Mouse (Mus musculus): ENCODE results near the gene Hmcn1.
A peak's percentile ranks its signal among the peaks of the same experiment; 100 is the strongest.

The Hmcn1 gene

GRCm38 (mm10) chr1:150772958-150773357 lies 220.3 kb downstream of the Hmcn1 start:
- DNase-seq, result no peak

DNA sequence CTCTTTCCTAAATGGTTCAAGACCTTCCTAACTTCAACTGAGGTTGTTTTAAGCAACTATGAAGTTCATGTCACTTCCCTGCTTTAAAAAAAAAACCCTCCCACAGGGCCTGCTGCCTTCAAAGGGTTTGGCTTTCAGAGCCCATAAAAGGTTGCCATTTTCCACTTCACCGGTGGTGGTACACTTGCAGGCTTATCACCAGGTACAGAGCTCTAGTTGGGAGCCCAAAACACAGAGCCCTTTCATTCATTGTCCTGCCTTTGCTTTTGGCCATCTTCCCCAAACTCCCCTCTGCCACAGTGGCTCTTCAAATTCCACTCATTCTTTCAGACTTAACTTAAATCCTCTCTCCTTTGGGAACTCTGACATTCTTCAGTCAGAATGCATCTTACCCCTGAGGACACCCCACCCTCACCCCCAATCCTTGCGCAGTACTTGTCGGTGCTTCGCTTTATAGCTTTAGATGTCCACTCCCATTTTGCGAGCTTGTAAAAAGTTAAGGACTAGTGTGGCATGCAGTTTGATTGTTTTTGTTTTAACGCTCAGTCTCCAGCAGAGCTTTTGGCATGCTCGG lies 222.2 kb downstream of the Hmcn1 start:
- no peak for DNase-seq

- no peak for DNase-seq
Observed at GRCm38 (mm10) chr1:150769836-150770235, 223.4 kb downstream of the Hmcn1 start.

DNA sequence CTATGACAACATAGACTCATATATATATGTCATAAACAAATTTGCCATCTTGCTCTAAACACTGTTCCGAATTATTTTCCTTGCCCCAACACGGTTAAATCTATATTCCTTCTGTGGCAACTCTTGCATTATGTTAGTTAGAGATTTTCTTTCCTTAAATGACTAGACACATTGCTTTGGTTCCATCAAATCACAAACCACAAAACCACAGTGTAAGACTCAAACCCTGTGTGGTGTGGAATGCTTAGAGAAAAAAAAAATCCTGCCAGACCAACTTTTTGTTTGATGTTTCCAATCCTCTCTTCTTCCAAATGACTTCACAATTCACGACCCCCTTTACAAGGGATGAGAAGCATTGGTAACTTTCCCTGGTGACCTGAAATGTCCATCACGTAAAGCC lies 231.6 kb downstream of the Hmcn1 start:
- no peak for DNase-seq

DNA sequence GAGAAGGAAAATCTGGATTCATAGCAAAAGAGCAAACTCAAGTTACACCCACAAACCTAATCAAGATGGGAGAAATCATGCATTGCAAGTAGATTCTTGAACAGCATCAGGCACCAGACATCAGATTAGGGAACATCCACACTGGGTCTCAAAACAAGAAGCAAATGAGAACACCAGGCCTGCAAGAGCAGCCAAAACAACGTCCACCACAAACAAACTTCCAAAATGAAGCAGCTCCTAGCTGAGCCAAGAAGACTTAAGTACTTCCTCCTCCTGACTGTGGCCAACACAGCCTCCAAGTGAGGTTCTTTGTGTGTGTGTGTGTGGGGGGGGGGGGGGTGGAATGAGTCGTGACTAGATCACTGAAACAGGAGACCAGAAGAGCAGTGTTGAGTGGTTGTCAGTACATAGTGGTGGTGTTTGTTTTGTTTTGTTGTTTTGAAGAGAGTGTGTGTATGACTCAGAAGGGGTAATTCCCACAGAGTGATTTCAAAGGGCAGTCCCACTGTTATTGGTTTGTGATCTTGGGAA lies 232.4 kb downstream of the Hmcn1 start:
- DNase-seq, result no peak

DNA sequence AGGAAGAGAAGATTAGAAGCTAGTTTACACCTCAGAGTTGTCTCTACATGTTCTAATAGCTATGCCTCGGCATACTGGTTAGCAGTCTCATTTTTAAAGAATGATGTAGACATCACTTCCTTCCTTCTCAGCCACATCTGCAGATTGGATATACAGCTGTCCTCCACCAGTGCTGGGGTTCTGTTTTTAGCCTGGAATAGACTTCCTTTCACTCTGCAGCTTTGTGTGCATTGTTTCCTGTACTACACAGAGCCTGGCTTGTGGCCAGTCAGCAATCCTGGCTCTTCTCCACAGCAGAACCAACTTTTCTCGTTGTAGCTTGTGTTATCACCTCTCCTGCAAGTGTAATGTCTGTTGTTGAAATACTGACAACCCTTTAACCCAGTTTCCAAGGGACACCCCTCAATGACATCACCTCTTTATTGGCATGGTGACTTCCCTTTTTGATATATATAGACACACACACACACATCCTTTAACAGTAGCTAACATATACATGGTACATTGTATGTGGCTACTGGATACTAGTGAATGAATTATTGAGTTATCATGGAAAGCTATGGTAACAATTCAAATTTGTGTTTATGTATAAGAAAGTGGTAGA lies 233.7 kb downstream of the Hmcn1 start:
- no peak for DNase-seq

- DNase-seq, result no peak
Observed at GRCm38 (mm10) chr1:150753920-150754319, 239.3 kb downstream of the Hmcn1 start.

DNA sequence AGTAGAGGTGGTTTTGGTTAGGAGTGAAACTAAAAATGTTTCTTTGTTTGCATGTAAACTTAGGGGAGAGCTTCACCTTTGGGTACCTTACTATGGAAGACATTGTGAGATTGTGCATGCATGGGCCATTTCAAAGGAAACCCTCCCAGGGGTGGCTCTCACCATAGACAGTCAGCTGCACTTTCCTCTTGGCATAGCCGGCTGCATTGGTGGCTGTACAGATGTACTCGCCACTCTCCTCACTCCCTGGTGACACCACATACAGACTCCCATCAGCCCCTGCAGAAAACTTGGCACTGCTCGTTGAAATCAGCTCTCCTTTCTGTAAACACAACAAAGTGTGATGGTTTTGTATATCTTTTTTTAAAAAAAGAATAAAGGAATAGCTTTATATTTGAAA lies 244.5 kb downstream of the Hmcn1 start:
- no peak for DNase-seq

DNA sequence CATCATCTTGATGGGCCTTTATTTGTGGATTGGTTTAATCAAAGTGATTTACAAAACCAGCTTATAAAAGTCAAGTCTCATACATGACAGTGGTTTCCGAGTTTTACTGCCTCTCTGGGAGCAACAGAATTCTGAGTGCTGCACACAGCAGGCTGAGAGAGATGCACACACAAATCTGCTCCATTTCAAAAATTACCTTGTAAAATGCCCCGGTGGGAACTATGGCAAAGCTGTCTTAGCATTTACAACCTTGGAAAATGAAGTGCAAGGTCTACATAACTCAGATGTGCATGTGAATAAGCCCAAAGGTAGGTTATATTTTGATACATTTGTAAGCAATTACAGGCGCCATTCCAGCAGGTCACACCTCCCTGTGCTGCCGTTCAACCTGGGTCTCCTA lies 245.5 kb downstream of the Hmcn1 start:
- DNase-seq, result no peak

DNA sequence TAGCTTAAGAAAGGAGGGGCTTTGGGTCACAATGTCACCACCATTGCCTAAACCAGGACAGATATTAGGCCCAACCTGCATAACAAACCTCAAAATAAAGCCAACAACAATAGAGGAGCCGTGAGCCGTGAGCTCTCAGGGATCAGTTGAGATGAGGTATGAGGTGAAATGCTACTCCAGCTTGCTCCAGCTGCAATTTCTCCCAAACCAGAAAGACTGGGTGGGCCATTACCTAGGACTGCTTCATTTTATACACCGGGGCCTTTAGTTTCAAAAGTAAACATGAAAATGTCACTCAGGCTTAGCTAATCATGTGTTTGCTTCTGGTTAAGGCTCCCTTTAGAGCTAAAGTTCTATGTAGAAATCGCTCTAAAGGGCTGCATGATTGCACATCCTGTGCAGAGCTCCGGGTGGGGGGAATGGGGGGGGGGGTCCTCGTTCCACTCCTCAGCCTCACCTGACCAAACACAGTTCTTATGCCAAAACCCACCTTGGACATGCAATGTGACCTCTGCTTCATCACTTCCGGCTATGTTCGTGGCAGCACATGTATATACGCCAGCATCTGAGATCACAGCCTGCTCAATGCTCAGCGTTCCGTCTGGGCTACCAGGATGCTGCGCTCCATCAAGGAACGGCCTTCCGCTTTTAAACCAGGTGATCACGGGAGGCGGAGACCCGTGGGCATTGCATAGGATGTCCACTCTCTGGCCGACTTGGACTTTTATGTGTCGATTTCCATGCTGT lies 250.0 kb downstream of the Hmcn1 start:
- DNase-seq, result no peak

- DNase-seq, result no peak
Observed at GRCm38 (mm10) chr1:150742376-150743087, 250.7 kb downstream of the Hmcn1 start.

- DNase-seq, result no peak
Observed at GRCm38 (mm10) chr1:150711438-150711837, 281.8 kb downstream of the Hmcn1 start.

DNA sequence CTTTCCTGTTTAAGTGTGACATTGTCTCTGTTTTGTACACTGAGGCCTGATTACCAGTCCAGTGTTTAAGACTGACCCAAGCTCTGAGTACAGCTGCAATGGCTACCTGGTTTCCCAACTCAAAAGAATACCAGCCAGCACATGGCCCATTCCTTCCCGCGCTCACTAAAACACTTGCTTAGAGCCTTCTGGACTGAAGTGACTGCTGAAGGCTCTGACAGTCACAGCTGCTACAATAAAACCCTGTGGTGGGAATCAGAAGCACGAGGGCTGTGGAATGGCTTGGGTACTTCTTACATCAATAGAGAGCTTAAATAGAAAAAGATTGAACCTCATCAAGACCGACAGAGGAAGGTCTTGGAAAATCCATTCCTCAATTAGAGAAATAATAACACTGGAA lies 286.7 kb downstream of the Hmcn1 start:
- no peak for DNase-seq

- DNase-seq, result no peak
Observed at GRCm38 (mm10) chr1:150697749-150698148, 295.5 kb downstream of the Hmcn1 start.

DNA sequence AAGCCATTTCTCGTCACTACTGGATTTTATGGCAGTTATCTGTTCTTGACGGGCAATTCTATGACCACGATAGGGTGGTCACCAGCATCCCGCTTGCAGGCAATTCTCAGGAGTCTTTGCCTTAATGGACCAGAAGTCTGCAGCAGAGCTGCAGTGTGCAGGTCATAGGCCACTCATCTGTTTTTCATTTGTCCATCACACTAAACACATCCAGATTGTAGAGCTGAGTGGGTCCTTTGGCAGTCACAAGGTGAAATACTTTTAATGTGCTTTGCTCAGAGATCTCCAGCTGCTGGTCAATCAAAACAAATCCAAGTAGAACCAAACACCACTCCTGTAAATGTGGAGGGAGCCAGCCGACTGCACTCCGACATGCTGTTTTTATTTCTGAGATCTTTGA lies 311.2 kb downstream of the Hmcn1 start:
- no peak for DNase-seq

GRCm38 (mm10) chr1:150681433-150681832 lies 311.8 kb downstream of the Hmcn1 start:
- no peak for DNase-seq

DNA sequence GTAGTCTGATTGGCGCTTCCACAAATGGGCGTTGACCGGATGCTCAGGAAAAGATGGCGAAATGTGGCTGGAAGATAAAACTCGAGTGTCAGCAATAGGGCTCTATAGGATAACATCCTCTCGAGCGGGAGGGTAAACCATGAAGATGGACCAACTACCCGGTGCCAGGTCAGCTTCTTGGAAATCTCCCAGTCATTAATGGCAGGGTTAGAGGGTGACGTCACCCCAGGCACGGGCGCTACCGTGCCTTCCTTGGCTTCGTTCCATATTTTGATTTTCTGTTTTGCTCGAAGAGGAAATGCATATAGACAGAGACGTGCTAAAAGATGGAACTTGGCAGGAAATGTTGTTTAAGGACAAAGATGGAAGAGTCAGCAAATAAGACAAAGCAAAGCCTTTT lies 312.2 kb downstream of the Hmcn1 start:
- peak; percentile 76 for DNase-seq

- DNase-seq, result no peak
Observed at GRCm38 (mm10) chr1:150680345-150680744, 312.9 kb downstream of the Hmcn1 start.

DNA sequence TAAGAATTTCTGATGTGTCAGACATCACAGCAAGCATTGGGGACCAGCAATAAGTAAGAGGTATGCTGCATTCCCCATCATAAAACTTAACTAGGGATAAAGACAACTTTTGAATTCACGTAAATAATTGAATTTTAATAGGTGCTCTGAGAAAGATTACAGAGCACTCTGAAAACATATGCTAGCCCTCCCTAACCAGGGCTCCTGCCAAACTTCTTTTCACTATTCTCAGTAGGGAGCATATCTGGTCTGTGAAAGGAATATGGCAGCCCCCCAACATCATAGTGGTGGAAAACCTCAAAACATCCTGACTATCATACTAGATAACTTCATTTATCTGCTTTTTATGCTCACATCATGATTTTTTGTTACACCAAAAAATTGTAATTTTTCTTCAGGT lies 347.9 kb downstream of the Hmcn1 start:
- DNase-seq, result no peak

- DNase-seq, result no peak
Observed at GRCm38 (mm10) chr1:150639522-150639921, 353.7 kb downstream of the Hmcn1 start.

DNA sequence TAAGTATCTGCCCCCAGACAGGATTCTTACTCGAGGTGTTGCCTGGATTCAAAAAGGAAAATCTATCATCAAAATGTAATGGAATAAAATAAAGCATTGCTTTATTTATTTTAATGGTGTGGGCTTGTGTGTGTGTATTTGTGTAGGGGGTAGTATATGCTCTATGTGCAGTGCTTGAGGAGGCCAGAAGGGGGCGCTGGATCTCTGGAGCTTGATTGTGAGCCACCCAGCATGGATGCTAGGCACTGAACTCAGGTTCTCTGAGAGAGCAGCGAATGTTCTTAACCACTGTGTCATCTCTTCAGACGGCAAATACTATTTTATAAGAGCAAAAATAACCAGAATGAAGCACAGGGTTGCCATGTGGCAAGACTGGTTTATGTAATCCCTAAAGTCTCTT lies 360.7 kb downstream of the Hmcn1 start:
- no peak for DNase-seq

- DNase-seq, result no peak
Observed at GRCm38 (mm10) chr1:150631856-150632171, 361.4 kb downstream of the Hmcn1 start.

- DNase-seq, result no peak
Observed at GRCm38 (mm10) chr1:150631035-150631855, 362.0 kb downstream of the Hmcn1 start.
